Mouse (Mus musculus): ENCODE measurements at regions not wholly inside any gene's neighbourhood (a gene's known extent, or its start where the extent isn't known, plus 50 kb on each side); places are given as distances from the start of the nearest gene placed in this dataset.

DNA sequence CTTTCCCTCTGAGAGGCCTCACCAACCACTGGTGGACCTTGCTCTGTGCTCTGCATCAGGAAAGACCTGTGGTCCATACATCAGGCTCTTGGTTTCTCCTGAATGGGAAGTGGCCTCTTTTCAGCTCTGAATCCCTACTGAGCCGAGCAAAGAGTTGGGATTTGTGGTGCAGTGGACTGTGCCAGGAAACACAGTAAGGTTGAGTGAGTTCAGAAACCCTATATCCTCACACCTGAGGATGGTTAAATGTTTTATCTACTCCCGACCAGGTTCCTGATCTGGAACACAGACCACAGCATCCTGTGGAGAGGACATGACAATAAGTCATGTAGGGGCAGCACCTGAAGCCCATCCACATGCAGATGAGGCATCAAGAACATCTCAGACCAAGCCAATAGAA is 73.4 kb upstream of the Tprg start:
- H3K4me3 ChIP-seq (replicated peaks) = no peak overlapping the region
- 68% methylated on average over 2 of the region's 2 CpGs for WGBS
- no peak overlapping the region for H3K9ac ChIP-seq (replicated peaks)
- H3K4me1 ChIP-seq (replicated peaks) = no peaks in the 10 kb centered on the region
- H3K4me2 ChIP-seq = no peak overlapping the region
- no peaks in the 10 kb centered on the region for H3K9me3 ChIP-seq
- ATAC-seq (ENCODE audit: insufficient number of reproducible peaks, insufficient read depth, low FRiP score, low TSS enrichment, low read depth) = no peak
- H3K27me3 ChIP-seq = no peaks in the 10 kb centered on the region
- H3K36me3 ChIP-seq = no peaks in the 10 kb centered on the region
- no peak overlapping the region for H3K27ac ChIP-seq

DNA sequence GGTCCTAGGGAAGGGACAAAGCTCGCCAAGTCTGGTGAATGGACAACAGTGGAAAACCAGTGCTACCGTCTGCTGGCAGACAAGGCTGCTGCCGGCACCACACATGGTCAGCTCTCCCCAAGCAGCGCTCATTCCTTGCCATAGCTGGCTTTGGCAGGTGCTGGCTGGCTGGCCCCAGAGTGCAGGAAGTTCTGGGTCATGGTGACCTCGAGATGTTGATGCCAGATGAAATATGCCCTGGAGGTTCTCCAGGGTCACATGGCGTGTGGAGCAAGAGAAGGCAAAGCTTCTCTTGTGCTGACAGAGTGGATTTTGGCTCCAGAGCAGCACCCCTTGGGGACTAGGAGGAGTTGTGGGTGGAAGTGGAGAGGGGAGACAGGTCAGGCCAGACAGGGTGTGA is 66.1 kb upstream of the Tprg start:
- WGBS = 86% methylated on average over 6 of the region's 6 CpGs
- ATAC-seq (ENCODE audit: insufficient number of reproducible peaks, insufficient read depth, low FRiP score, low TSS enrichment, low read depth) = no peak
- H3K36me3 ChIP-seq = no peaks in the 10 kb centered on the region
- H3K27ac ChIP-seq = no peak overlapping the region
- H3K4me2 ChIP-seq = no peak overlapping the region
- H3K4me3 ChIP-seq (replicated peaks) = no peak overlapping the region
- no peaks in the 10 kb centered on the region for H3K27me3 ChIP-seq
- H3K9ac ChIP-seq (replicated peaks) = no peak overlapping the region
- no peaks in the 10 kb centered on the region for H3K4me1 ChIP-seq (replicated peaks)
- no peaks in the 10 kb centered on the region for H3K9me3 ChIP-seq

DNA sequence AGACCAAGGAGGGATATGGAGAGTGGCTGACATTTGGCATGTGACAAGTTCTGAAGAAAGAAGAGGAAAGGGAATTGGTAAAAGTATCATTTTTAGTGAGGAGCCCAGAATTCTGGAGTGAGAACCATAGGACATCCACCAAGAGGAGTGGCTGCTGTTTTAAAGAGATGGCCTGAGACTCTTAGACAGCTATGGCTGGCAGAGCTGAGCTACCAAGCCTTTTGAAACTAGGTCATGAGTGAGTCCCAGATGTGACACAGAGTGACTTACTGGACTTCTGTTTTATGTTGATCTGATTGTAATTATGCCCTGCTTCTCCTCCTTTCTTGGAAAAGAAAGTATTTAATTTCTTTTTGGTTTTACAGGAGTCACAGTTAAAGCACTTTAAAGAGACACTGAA is 61.8 kb upstream of the Tprg start:
- Histone ChIP-seq H3K4me1 (replicated peaks) (no peaks in the 10 kb centered on the region), H3K4me3 (replicated peaks) (no peak overlapping the region), H3K36me3 (no peaks in the 10 kb centered on the region), H3K27ac (no peak overlapping the region), H3K9me3 (no peaks in the 10 kb centered on the region), H3K9ac (replicated peaks) (no peak overlapping the region), H3K27me3 (no peaks in the 10 kb centered on the region), H3K4me2 (no peak overlapping the region)
- no peak for ATAC-seq (ENCODE audit: insufficient number of reproducible peaks, insufficient read depth, low FRiP score, low TSS enrichment, low read depth)

Data from limb, embryonic 12.5 days (tissue).